ENCODE assay signal across 16 mouse cellular contexts in the genomic region with DNA sequence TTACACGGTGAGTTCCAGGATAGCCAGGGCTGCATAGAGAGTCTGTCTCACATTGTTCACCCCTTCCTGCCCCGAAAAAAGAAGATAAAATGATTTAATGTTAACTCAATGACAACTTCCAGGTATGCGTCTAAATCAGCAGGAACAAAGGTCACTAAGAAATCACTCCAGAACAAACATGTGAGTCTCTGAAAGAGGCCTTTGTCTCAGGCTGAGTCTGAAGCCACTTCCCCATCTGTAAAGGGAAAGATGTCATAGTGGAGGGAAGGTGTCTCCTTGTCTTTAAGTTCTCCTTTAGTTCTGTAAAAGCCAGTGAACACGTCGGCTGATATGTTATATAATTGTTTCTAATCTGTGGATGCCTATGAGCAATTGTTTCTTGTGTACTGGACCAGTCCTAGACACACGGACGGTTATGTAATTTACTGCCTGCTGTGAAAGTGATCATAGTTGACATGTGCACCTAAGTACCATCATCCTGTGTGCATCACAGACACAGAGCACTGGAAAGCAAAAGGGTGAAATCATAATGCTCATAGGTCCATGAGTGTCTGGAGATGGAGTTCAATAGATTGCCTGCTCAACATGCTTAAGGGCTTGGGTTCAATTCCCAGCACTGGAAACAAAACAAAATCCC.
DNase-seq lines count a peak whose midpoint lies in the region; ATAC-seq lines count a peak whose summit lies in the region.
"Had no signal": no experiment of that assay in that cellular context is flagged by ENCODE, and none has a peak within 500 bp of the region (broad histone marks: within the 10 kb centered on the region; RNA-seq: fewer than 3 reads in every experiment).

No protein-coding gene starts in this region.

- peaks cover 11% of the 10 kb centered on the region; the same call in 1 of the 2 replicates for H3K27me3 ChIP-seq in forebrain, embryonic 10.5 days (ENCODE audit: poor library complexity, severe bottlenecking)
- no peaks in the 10 kb centered on the region for H3K27me3 ChIP-seq in forebrain, embryonic 16.5 days (replicated peaks; ENCODE audit: control insufficient read depth, insufficient read depth, low read length)
- 0 out of 2 replicates have a peak, but pooled peaks cover 4% of the 10 kb centered on the region for H3K27me3 ChIP-seq in midbrain, embryonic 10.5 days (ENCODE audit: low read depth, poor library complexity, severe bottlenecking)
- H3K27me3 ChIP-seq in midbrain, embryonic 15.5 days (replicated peaks): no peaks in the 10 kb centered on the region
- H3K27me3 ChIP-seq in limb, embryonic 11.5 days (ENCODE audit: control insufficient read depth, insufficient read depth, low read length): no peaks in the 10 kb centered on the region
- H3K27me3 ChIP-seq in forebrain, embryonic 15.5 days: no peaks in the 10 kb centered on the region
- H3K27me3 ChIP-seq: kidney, embryonic 15.5 days; Patski had no signal

- H3K9me3 ChIP-seq in forebrain, embryonic 10.5 days: 0 out of 2 replicates have a peak, but pooled peaks cover 2% of the 10 kb centered on the region
- no peaks in the 10 kb centered on the region for H3K9me3 ChIP-seq in forebrain, embryonic 16.5 days (ENCODE audit: control insufficient read depth, low read length)
- H3K9me3 ChIP-seq in midbrain, embryonic 10.5 days (replicated peaks): no peaks in the 10 kb centered on the region
- H3K9me3 ChIP-seq in midbrain, embryonic 15.5 days: no peaks in the 10 kb centered on the region
- H3K9me3 ChIP-seq in limb, embryonic 11.5 days (ENCODE audit: control insufficient read depth, low read length): no peaks in the 10 kb centered on the region
- H3K9me3 ChIP-seq in forebrain, embryonic 15.5 days: no peaks in the 10 kb centered on the region
- H3K9me3 ChIP-seq: kidney, embryonic 15.5 days; megakaryocyte, embryonic 14.5 days had no signal

- intact Hi-C loops in left cerebral cortex, postnatal 14 days (cut with DNase I): no loop called here

- no peak for DNase-seq in forebrain, embryonic 10.5 days (ENCODE audit: extremely low spot score, low spot score)
- peak; percentile 5 for DNase-seq in midbrain, embryonic 10.5 days (ENCODE audit: low spot score)
- no peak for DNase-seq in limb, embryonic 11.5 days (ENCODE audit: low spot score)
- no peak for DNase-seq in frontal cortex, adult 2 months (ENCODE audit: extremely low spot score in 1 of 2, low spot score in 1 of 2)
- DNase-seq in left cerebral cortex, postnatal 14 days (ENCODE audit: low spot score in 2 of 2): no peak
- DNase-seq: cerebellum, postnatal 10 days; right cerebral cortex, postnatal 4 days had no signal

- no peak overlapping the region for H3K4me3 ChIP-seq in forebrain, embryonic 10.5 days
- no peak overlapping the region for H3K4me3 ChIP-seq in forebrain, embryonic 16.5 days (replicated peaks; ENCODE audit: low read length)
- no peak overlapping the region for H3K4me3 ChIP-seq in midbrain, embryonic 10.5 days
- H3K4me3 ChIP-seq in midbrain, embryonic 15.5 days: no peak overlapping the region
- no peak overlapping the region for H3K4me3 ChIP-seq in limb, embryonic 11.5 days (ENCODE audit: low read depth, low read length)
- H3K4me3 ChIP-seq in forebrain, embryonic 15.5 days: no peak overlapping the region
- H3K4me3 ChIP-seq: erythroblast, embryonic 14.5 days; kidney, embryonic 15.5 days; megakaryocyte, embryonic 14.5 days had no signal

- H3K4me1 ChIP-seq in forebrain, embryonic 10.5 days: peaks cover 21% of the 10 kb centered on the region
- peaks cover 9% of the 10 kb centered on the region for H3K4me1 ChIP-seq in forebrain, embryonic 16.5 days (replicated peaks; ENCODE audit: control insufficient read depth, insufficient read depth, low read length)
- peaks cover 18% of the 10 kb centered on the region for H3K4me1 ChIP-seq in midbrain, embryonic 10.5 days
- H3K4me1 ChIP-seq in midbrain, embryonic 15.5 days: peaks cover 12% of the 10 kb centered on the region
- peaks cover 22% of the 10 kb centered on the region for H3K4me1 ChIP-seq in limb, embryonic 11.5 days (ENCODE audit: control insufficient read depth, insufficient read depth, low read length)
- H3K4me1 ChIP-seq in forebrain, embryonic 15.5 days: peaks cover 8% of the 10 kb centered on the region
- H3K4me1 ChIP-seq: megakaryocyte, embryonic 14.5 days had no signal

- no peak overlapping the region for H3K9ac ChIP-seq in forebrain, embryonic 16.5 days (replicated peaks; ENCODE audit: low read depth, low read length)
- no peak overlapping the region for H3K9ac ChIP-seq in midbrain, embryonic 15.5 days
- H3K9ac ChIP-seq in limb, embryonic 11.5 days (ENCODE audit: low read length): no peak overlapping the region
- H3K9ac ChIP-seq in forebrain, embryonic 15.5 days (replicated peaks): no peak overlapping the region
- H3K9ac ChIP-seq: hindbrain, embryonic 14.5 days; kidney, embryonic 15.5 days; lung, embryonic 14.5 days had no signal

- ATAC-seq in forebrain, embryonic 16.5 days: no peak
- no peak for ATAC-seq in midbrain, embryonic 15.5 days (replicated peaks)
- ATAC-seq in limb, embryonic 11.5 days (ENCODE audit: insufficient number of reproducible peaks, low FRiP score, low TSS enrichment, low read depth): no peak
- ATAC-seq in forebrain, embryonic 15.5 days (replicated peaks): no peak
- ATAC-seq: Patski had no signal

- H3K36me3 ChIP-seq in forebrain, embryonic 10.5 days (replicated peaks): no peaks in the 10 kb centered on the region
- no peaks in the 10 kb centered on the region for H3K36me3 ChIP-seq in forebrain, embryonic 16.5 days (ENCODE audit: control insufficient read depth, insufficient read depth)
- no peaks in the 10 kb centered on the region for H3K36me3 ChIP-seq in midbrain, embryonic 10.5 days
- no peaks in the 10 kb centered on the region for H3K36me3 ChIP-seq in midbrain, embryonic 15.5 days (replicated peaks)
- no peaks in the 10 kb centered on the region for H3K36me3 ChIP-seq in limb, embryonic 11.5 days (ENCODE audit: control insufficient read depth, insufficient read depth, low read length)
- H3K36me3 ChIP-seq in forebrain, embryonic 15.5 days: no peaks in the 10 kb centered on the region
- H3K36me3 ChIP-seq: kidney, embryonic 15.5 days had no signal

- 80% methylated on average over 7 of the region's 7 CpGs for WGBS in forebrain, embryonic 10.5 days
- WGBS in forebrain, embryonic 16.5 days: 86% methylated on average over 7 of the region's 7 CpGs
- 84% methylated on average over 7 of the region's 7 CpGs for WGBS in midbrain, embryonic 10.5 days
- 91% methylated on average over 7 of the region's 7 CpGs for WGBS in midbrain, embryonic 15.5 days
- WGBS in limb, embryonic 11.5 days: 60% methylated on average over 7 of the region's 7 CpGs
- 82% methylated on average over 7 of the region's 7 CpGs for WGBS in forebrain, embryonic 15.5 days

- H3K4me2 ChIP-seq in forebrain, embryonic 16.5 days (ENCODE audit: low read length): no peak overlapping the region
- H3K4me2 ChIP-seq in midbrain, embryonic 15.5 days: no peak overlapping the region
- no peak overlapping the region for H3K4me2 ChIP-seq in limb, embryonic 11.5 days (ENCODE audit: low read depth, severe bottlenecking)
- no peak overlapping the region for H3K4me2 ChIP-seq in forebrain, embryonic 15.5 days (replicated peaks)
- H3K4me2 ChIP-seq: hindbrain, embryonic 14.5 days had no signal

- peak overlapping the region; percentile 48; the same call in 1 of the 2 replicates for H3K27ac ChIP-seq in forebrain, embryonic 10.5 days
- H3K27ac ChIP-seq in forebrain, embryonic 16.5 days (ENCODE audit: low read length): no peak overlapping the region
- H3K27ac ChIP-seq in midbrain, embryonic 10.5 days (replicated peaks): no peak overlapping the region
- no peak overlapping the region for H3K27ac ChIP-seq in midbrain, embryonic 15.5 days
- peak overlapping the region; percentile 76 for H3K27ac ChIP-seq in limb, embryonic 11.5 days (replicated peaks; ENCODE audit: low read depth, low read length)
- no peak overlapping the region for H3K27ac ChIP-seq in forebrain, embryonic 15.5 days (replicated peaks)
- H3K27ac ChIP-seq: hindbrain, embryonic 14.5 days had no signal

Comparison
In these comparisons a context has a peak if more than half of its experiments do, and no peak if none do; other contexts are left out.
1. H3K27ac ChIP-seq: peak in forebrain, embryonic 10.5 days (single experiment) and limb, embryonic 11.5 days (single experiment); none in forebrain, embryonic 16.5 days (single experiment), midbrain, embryonic 10.5 days (single experiment), midbrain, embryonic 15.5 days (single experiment) and forebrain, embryonic 15.5 days (single experiment).